Mouse (Mus musculus): Measurements from ENCODE around the gene Kat6b. TPM values are rescaled to one million over a fixed set of nuclear protein-coding genes. Genes with fewer than 3 reads are reported as not detected.

The Kat6b gene
- polyA plus RNA-seq, 1 experiment from 2014 or later = 17.9 TPM

GRCm38 (mm10) chr14:21640806-21641435 is 159.7 kb downstream of the Kat6b start:
- no peaks in the 10 kb centered on the region for H3K4me1 ChIP-seq (ENCODE audit: control insufficient read depth, insufficient read depth, low read length)
- DNase-seq (ENCODE audit: low spot score) (no peak), ATAC-seq (replicated peaks; ENCODE audit: insufficient number of reproducible peaks, low FRiP score, low TSS enrichment, low read depth) (no peak)
- H3K9ac ChIP-seq (replicated peaks; ENCODE audit: low read length) = no peak overlapping the region
- 81% methylated on average over 4 of the region's 4 CpGs for WGBS
- no peak overlapping the region for H3K4me2 ChIP-seq (ENCODE audit: low read depth, low read length)
- H3K27me3 ChIP-seq (ENCODE audit: control insufficient read depth, insufficient read depth, low read length) = no peaks in the 10 kb centered on the region
- H3K36me3 ChIP-seq (replicated peaks; ENCODE audit: control insufficient read depth, insufficient read depth, low read depth, low read length) = no peaks in the 10 kb centered on the region
- no peak overlapping the region for H3K27ac ChIP-seq (replicated peaks; ENCODE audit: low read depth, low read length)
- H3K4me3 ChIP-seq (ENCODE audit: low read depth, low read length) = no peak overlapping the region
- H3K9me3 ChIP-seq (replicated peaks; ENCODE audit: control insufficient read depth, low read length) = no peaks in the 10 kb centered on the region

- no peak for DNase-seq (ENCODE audit: low spot score)
- no peak overlapping the region for H3K4me3 ChIP-seq (ENCODE audit: low read depth, low read length)
- WGBS = 71% methylated on average over 2 of the region's 2 CpGs
These were observed 172.6 kb downstream of the Kat6b start for GRCm38 (mm10) chr14:21653813-21654212.

GRCm38 (mm10) chr14:21659155-21659554 is 177.9 kb downstream of the Kat6b start:
- Histone ChIP-seq H3K9ac (replicated peaks; ENCODE audit: low read length) (no peak overlapping the region), H3K4me3 (ENCODE audit: low read depth, low read length) (no peak overlapping the region), H3K27me3 (ENCODE audit: control insufficient read depth, insufficient read depth, low read length) (no peaks in the 10 kb centered on the region), H3K4me2 (ENCODE audit: low read depth, low read length) (no peak overlapping the region), H3K9me3 (replicated peaks; ENCODE audit: control insufficient read depth, low read length) (no peaks in the 10 kb centered on the region), H3K36me3 (replicated peaks; ENCODE audit: control insufficient read depth, insufficient read depth, low read depth, low read length) (no peaks in the 10 kb centered on the region; the same call in none of the 2 replicates), H3K27ac (replicated peaks; ENCODE audit: low read depth, low read length) (no peak overlapping the region), H3K4me1 (ENCODE audit: control insufficient read depth, insufficient read depth, low read length) (no peaks in the 10 kb centered on the region; the same call in 1 of the 2 replicates)
- DNase-seq (ENCODE audit: low spot score) (no peak), ATAC-seq (replicated peaks; ENCODE audit: insufficient number of reproducible peaks, low FRiP score, low TSS enrichment, low read depth) (no peak)
- 77% methylated on average over 13 of the region's 13 CpGs for WGBS

More at GRCm38 (mm10) chr14:21653813-21654212, 172.6 kb downstream of the Kat6b start:
- Histone ChIP-seq H3K9ac (replicated peaks; ENCODE audit: low read length) (no peak overlapping the region), H3K27me3 (ENCODE audit: control insufficient read depth, insufficient read depth, low read length) (no peaks in the 10 kb centered on the region), H3K27ac (replicated peaks; ENCODE audit: low read depth, low read length) (no peak overlapping the region), H3K9me3 (replicated peaks; ENCODE audit: control insufficient read depth, low read length) (no peaks in the 10 kb centered on the region), H3K36me3 (replicated peaks; ENCODE audit: control insufficient read depth, insufficient read depth, low read depth, low read length) (no peaks in the 10 kb centered on the region), H3K4me2 (ENCODE audit: low read depth, low read length) (no peak overlapping the region), H3K4me1 (ENCODE audit: control insufficient read depth, insufficient read depth, low read length) (no peaks in the 10 kb centered on the region)
- no peak for ATAC-seq (replicated peaks; ENCODE audit: insufficient number of reproducible peaks, low FRiP score, low TSS enrichment, low read depth)

GRCm38 (mm10) chr14:21659652-21660051 is 178.4 kb downstream of the Kat6b start:
- WGBS = 24% methylated on average over 5 of the region's 5 CpGs
- no peaks in the 10 kb centered on the region; the same call in none of the 2 replicates for H3K36me3 ChIP-seq (replicated peaks; ENCODE audit: control insufficient read depth, insufficient read depth, low read depth, low read length)
- H3K4me3 ChIP-seq (ENCODE audit: low read depth, low read length) = no peak overlapping the region
- H3K4me2 ChIP-seq (ENCODE audit: low read depth, low read length) = no peak overlapping the region
- ATAC-seq (replicated peaks; ENCODE audit: insufficient number of reproducible peaks, low FRiP score, low TSS enrichment, low read depth) (no peak; the same call in 1 of the 2 replicates), DNase-seq (ENCODE audit: low spot score) (peak; percentile 74)
- H3K4me1 ChIP-seq (ENCODE audit: control insufficient read depth, insufficient read depth, low read length) = no peaks in the 10 kb centered on the region; the same call in 1 of the 2 replicates
- H3K9ac ChIP-seq (replicated peaks; ENCODE audit: low read length) = no peak overlapping the region
- no peak overlapping the region for H3K27ac ChIP-seq (replicated peaks; ENCODE audit: low read depth, low read length)
- H3K27me3 ChIP-seq (ENCODE audit: control insufficient read depth, insufficient read depth, low read length) = no peaks in the 10 kb centered on the region
- H3K9me3 ChIP-seq (replicated peaks; ENCODE audit: control insufficient read depth, low read length) = no peaks in the 10 kb centered on the region

GRCm38 (mm10) chr14:21662465-21663142 is 181.4 kb downstream of the Kat6b start:
- 83% methylated on average over 8 of the region's 8 CpGs for WGBS
- no peaks in the 10 kb centered on the region; the same call in 1 of the 2 replicates for H3K4me1 ChIP-seq (ENCODE audit: control insufficient read depth, insufficient read depth, low read length)
- no peaks in the 10 kb centered on the region; the same call in none of the 2 replicates for H3K36me3 ChIP-seq (replicated peaks; ENCODE audit: control insufficient read depth, insufficient read depth, low read depth, low read length)
- DNase-seq (ENCODE audit: low spot score) = no peak
- H3K9ac ChIP-seq (replicated peaks; ENCODE audit: low read length) = no peak overlapping the region
- H3K4me3 ChIP-seq (ENCODE audit: low read depth, low read length) = no peak overlapping the region
- no peak overlapping the region for H3K27ac ChIP-seq (replicated peaks; ENCODE audit: low read depth, low read length)
- H3K27me3 ChIP-seq (ENCODE audit: control insufficient read depth, insufficient read depth, low read length) = no peaks in the 10 kb centered on the region
- no peak overlapping the region for H3K4me2 ChIP-seq (ENCODE audit: low read depth, low read length)
- H3K9me3 ChIP-seq (replicated peaks; ENCODE audit: control insufficient read depth, low read length) = no peaks in the 10 kb centered on the region
- no peak for ATAC-seq (replicated peaks; ENCODE audit: insufficient number of reproducible peaks, low FRiP score, low TSS enrichment, low read depth)

- Histone ChIP-seq H3K4me2 (ENCODE audit: low read depth, low read length) (no peak overlapping the region), H3K9ac (replicated peaks; ENCODE audit: low read length) (no peak overlapping the region), H3K36me3 (replicated peaks; ENCODE audit: control insufficient read depth, insufficient read depth, low read depth, low read length) (no peaks in the 10 kb centered on the region; the same call in 1 of the 2 replicates), H3K9me3 (replicated peaks; ENCODE audit: control insufficient read depth, low read length) (no peaks in the 10 kb centered on the region), H3K27ac (replicated peaks; ENCODE audit: low read depth, low read length) (no peak overlapping the region), H3K4me1 (ENCODE audit: control insufficient read depth, insufficient read depth, low read length) (no peaks in the 10 kb centered on the region), H3K4me3 (ENCODE audit: low read depth, low read length) (no peak overlapping the region), H3K27me3 (ENCODE audit: control insufficient read depth, insufficient read depth, low read length) (no peaks in the 10 kb centered on the region)
- 92% methylated on average over 11 of the region's 11 CpGs for WGBS
- DNase-seq (ENCODE audit: low spot score) = no peak
- ATAC-seq (replicated peaks; ENCODE audit: insufficient number of reproducible peaks, low FRiP score, low TSS enrichment, low read depth) = no peak
These were observed 188.0 kb downstream of the Kat6b start for GRCm38 (mm10) chr14:21669218-21669617.

GRCm38 (mm10) chr14:21669633-21670421 is 188.6 kb downstream of the Kat6b start:
- H3K4me2 ChIP-seq (ENCODE audit: low read depth, low read length) = no peak overlapping the region
- no peaks in the 10 kb centered on the region for H3K27me3 ChIP-seq (ENCODE audit: control insufficient read depth, insufficient read depth, low read length)
- no peak overlapping the region for H3K4me3 ChIP-seq (ENCODE audit: low read depth, low read length)
- DNase-seq (ENCODE audit: low spot score) (no peak), ATAC-seq (replicated peaks; ENCODE audit: insufficient number of reproducible peaks, low FRiP score, low TSS enrichment, low read depth) (0 out of 2 replicates have a peak, but pooled peaks have one; percentile 32)
- WGBS = 73% methylated on average over 11 of the region's 11 CpGs
- no peaks in the 10 kb centered on the region for H3K9me3 ChIP-seq (replicated peaks; ENCODE audit: control insufficient read depth, low read length)
- H3K9ac ChIP-seq (replicated peaks; ENCODE audit: low read length) = no peak overlapping the region
- H3K36me3 ChIP-seq (replicated peaks; ENCODE audit: control insufficient read depth, insufficient read depth, low read depth, low read length) = no peaks in the 10 kb centered on the region; the same call in 1 of the 2 replicates
- no peak overlapping the region for H3K27ac ChIP-seq (replicated peaks; ENCODE audit: low read depth, low read length)
- no peaks in the 10 kb centered on the region for H3K4me1 ChIP-seq (ENCODE audit: control insufficient read depth, insufficient read depth, low read length)

Data from embryonic facial prominence, embryonic 11.5 days (tissue).